Mouse (Mus musculus) cortical plate, adult 2 months (tissue): ENCODE results near the gene Klhl5.

Experiments used
- CTCF ChIP-seq: fragments of 200-500 bp; IDR thresholded peaks from 2 replicates; pipeline ENCODE4 v1.5.1; 2011; ENCODE audit warnings: mild to moderate bottlenecking, control low read depth, low read length; ENCODE audit not compliant: insufficient read depth; ENCODE audit errors: extremely low read depth
- POLR2A ChIP-seq: fragments of 200-500 bp; IDR thresholded peaks from 2 replicates; pipeline ENCODE4 v1.6.1; 2011; ENCODE audit warnings: mild to moderate bottlenecking, low read length, control low read depth; ENCODE audit not compliant: insufficient read depth; ENCODE audit errors: extremely low read depth

- TF ChIP-seq POLR2A (no peak), CTCF (no peak)
Measured at GRCm38 (mm10) chr5:65194441-65194840, 87.1 kb downstream of the Klhl5 start.
